Mouse (Mus musculus) liver, adult 2 months (tissue): ENCODE measurements at regions not wholly inside any gene's neighbourhood (a gene's known extent, or its start where the extent isn't known, plus 50 kb on each side); places are given as distances from the start of the nearest gene placed in this dataset.

Experiments used
- CTCF ChIP-seq: fragments of 200-500 bp; IDR thresholded peaks from 2 replicates; pipeline ENCODE4 v1.5.1; 2011; ENCODE audit warnings: low read depth, low read length, control low read depth
- POLR2A ChIP-seq: fragments of 200-500 bp; IDR thresholded peaks from 2 replicates; pipeline ENCODE4 v1.6.1; 2011; ENCODE audit warnings: low read length, control low read depth; ENCODE audit not compliant: insufficient read depth; ENCODE audit errors: extremely low read depth

GRCm38 (mm10) chr3:148423383-148423782 is 567.0 kb downstream of the Adgrl2 start:
- no peak for TF ChIP-seq CTCF
- no peak for TF ChIP-seq POLR2A
